Mouse (Mus musculus): ENCODE results near the gene Kcnq1. TPM values are rescaled to one million over a fixed set of nuclear protein-coding genes. Genes with fewer than 3 reads are reported as not detected.

Gene Kcnq1
- polyA plus RNA-seq, 1 experiment from 2014 or later, result 10.0 TPM

- Histone ChIP-seq H3K4me3 (replicated peaks; ENCODE audit: low read length) (no peak overlapping the region), H3K27me3 (ENCODE audit: control insufficient read depth, insufficient read depth, low read length) (no peaks in the 10 kb centered on the region), H3K4me2 (ENCODE audit: low read depth, low read length) (no peak overlapping the region), H3K9ac (ENCODE audit: low read length) (no peak overlapping the region), H3K36me3 (ENCODE audit: control insufficient read depth, insufficient read depth, low read length) (no peaks in the 10 kb centered on the region), H3K4me1 (ENCODE audit: control insufficient read depth, insufficient read depth, low read length) (peaks cover 28% of the 10 kb centered on the region; the same call in 1 of the 2 replicates), H3K27ac (ENCODE audit: low read length) (no peak overlapping the region), H3K9me3 (replicated peaks; ENCODE audit: control insufficient read depth, low read length) (no peaks in the 10 kb centered on the region)
- WGBS, result 80% methylated on average over 1 of the region's 1 CpGs
- ATAC-seq (ENCODE audit: insufficient read depth, low FRiP score), result no peak
These were observed 201.8 kb downstream of the Kcnq1 start for GRCm38 (mm10) chr7:143308001-143308400.

- no peaks in the 10 kb centered on the region for H3K9me3 ChIP-seq (replicated peaks; ENCODE audit: control insufficient read depth, low read length)
- H3K36me3 ChIP-seq (ENCODE audit: control insufficient read depth, insufficient read depth, low read length), result no peaks in the 10 kb centered on the region
- no peaks in the 10 kb centered on the region for H3K27me3 ChIP-seq (ENCODE audit: control insufficient read depth, insufficient read depth, low read length)
- H3K4me1 ChIP-seq (ENCODE audit: control insufficient read depth, insufficient read depth, low read length), result peaks cover 43% of the 10 kb centered on the region
- ATAC-seq (ENCODE audit: insufficient read depth, low FRiP score), result no peak
- no peak overlapping the region for H3K4me3 ChIP-seq (replicated peaks; ENCODE audit: low read length)
- H3K9ac ChIP-seq (ENCODE audit: low read length), result no peak overlapping the region
- peak overlapping the region; percentile 61 for H3K27ac ChIP-seq (ENCODE audit: low read length)
- WGBS, result 40% methylated on average over 3 of the region's 3 CpGs
- H3K4me2 ChIP-seq (ENCODE audit: low read depth, low read length), result no peak overlapping the region
These were observed 204.1 kb downstream of the Kcnq1 start for GRCm38 (mm10) chr7:143310311-143310710.

- Histone ChIP-seq H3K27ac (ENCODE audit: low read length) (peak overlapping the region; percentile 61), H3K9me3 (replicated peaks; ENCODE audit: control insufficient read depth, low read length) (no peaks in the 10 kb centered on the region), H3K27me3 (ENCODE audit: control insufficient read depth, insufficient read depth, low read length) (no peaks in the 10 kb centered on the region), H3K4me1 (ENCODE audit: control insufficient read depth, insufficient read depth, low read length) (peaks cover 40% of the 10 kb centered on the region), H3K36me3 (ENCODE audit: control insufficient read depth, insufficient read depth, low read length) (no peaks in the 10 kb centered on the region), H3K9ac (ENCODE audit: low read length) (no peak overlapping the region), H3K4me2 (ENCODE audit: low read depth, low read length) (no peak overlapping the region), H3K4me3 (replicated peaks; ENCODE audit: low read length) (no peak overlapping the region)
- 46% methylated on average over 8 of the region's 8 CpGs for WGBS
- ATAC-seq (ENCODE audit: insufficient read depth, low FRiP score), result peak; percentile 9; the same call in 1 of the 2 replicates
These were observed 204.7 kb downstream of the Kcnq1 start for GRCm38 (mm10) chr7:143310847-143311246.

GRCm38 (mm10) chr7:143311471-143311870, 205.3 kb downstream of the Kcnq1 start:
- 84% methylated on average over 7 of the region's 7 CpGs for WGBS
- H3K4me3 ChIP-seq (replicated peaks; ENCODE audit: low read length), result no peak overlapping the region
- H3K27me3 ChIP-seq (ENCODE audit: control insufficient read depth, insufficient read depth, low read length), result no peaks in the 10 kb centered on the region
- ATAC-seq (ENCODE audit: insufficient read depth, low FRiP score), result no peak
- H3K4me1 ChIP-seq (ENCODE audit: control insufficient read depth, insufficient read depth, low read length), result peaks cover 39% of the 10 kb centered on the region
- no peak overlapping the region for H3K9ac ChIP-seq (ENCODE audit: low read length)
- H3K4me2 ChIP-seq (ENCODE audit: low read depth, low read length), result no peak overlapping the region
- H3K9me3 ChIP-seq (replicated peaks; ENCODE audit: control insufficient read depth, low read length), result no peaks in the 10 kb centered on the region
- H3K36me3 ChIP-seq (ENCODE audit: control insufficient read depth, insufficient read depth, low read length), result no peaks in the 10 kb centered on the region
- H3K27ac ChIP-seq (ENCODE audit: low read length), result peak overlapping the region; percentile 61; the same call in 1 of the 2 replicates

GRCm38 (mm10) chr7:143313572-143314319, 207.6 kb downstream of the Kcnq1 start:
- peaks cover 39% of the 10 kb centered on the region for H3K4me1 ChIP-seq (ENCODE audit: control insufficient read depth, insufficient read depth, low read length)
- H3K27me3 ChIP-seq (ENCODE audit: control insufficient read depth, insufficient read depth, low read length), result no peaks in the 10 kb centered on the region
- peak overlapping the region; percentile 91 for H3K27ac ChIP-seq (ENCODE audit: low read length)
- WGBS, result 34% methylated on average over 11 of the region's 11 CpGs
- no peak overlapping the region for H3K4me2 ChIP-seq (ENCODE audit: low read depth, low read length)
- H3K36me3 ChIP-seq (ENCODE audit: control insufficient read depth, insufficient read depth, low read length), result no peaks in the 10 kb centered on the region
- peak; percentile 90 for ATAC-seq (ENCODE audit: insufficient read depth, low FRiP score)
- no peak overlapping the region for H3K4me3 ChIP-seq (replicated peaks; ENCODE audit: low read length)
- H3K9ac ChIP-seq (ENCODE audit: low read length), result peak overlapping the region; percentile 27; the same call in 1 of the 2 replicates
- no peaks in the 10 kb centered on the region for H3K9me3 ChIP-seq (replicated peaks; ENCODE audit: control insufficient read depth, low read length)

- no peak overlapping the region for H3K4me3 ChIP-seq (replicated peaks; ENCODE audit: low read length)
- 53% methylated on average over 5 of the region's 5 CpGs for whole genome bisulfite sequencing
- H3K36me3 ChIP-seq (ENCODE audit: control insufficient read depth, insufficient read depth, low read length), result no peaks in the 10 kb centered on the region
- no peak overlapping the region for H3K4me2 ChIP-seq (ENCODE audit: low read depth, low read length)
- no peaks in the 10 kb centered on the region for H3K27me3 ChIP-seq (ENCODE audit: control insufficient read depth, insufficient read depth, low read length)
- no peak overlapping the region for H3K27ac ChIP-seq (ENCODE audit: low read length)
- no peak for ATAC-seq (ENCODE audit: insufficient read depth, low FRiP score)
- no peaks in the 10 kb centered on the region for H3K9me3 ChIP-seq (replicated peaks; ENCODE audit: control insufficient read depth, low read length)
- H3K9ac ChIP-seq (ENCODE audit: low read length), result no peak overlapping the region
- peaks cover 23% of the 10 kb centered on the region for H3K4me1 ChIP-seq (ENCODE audit: control insufficient read depth, insufficient read depth, low read length)
These were observed 212.3 kb downstream of the Kcnq1 start for GRCm38 (mm10) chr7:143318512-143318911.

GRCm38 (mm10) chr7:143320367-143320766, 214.2 kb downstream of the Kcnq1 start:
- Histone ChIP-seq H3K4me3 (replicated peaks; ENCODE audit: low read length) (no peak overlapping the region), H3K27me3 (ENCODE audit: control insufficient read depth, insufficient read depth, low read length) (no peaks in the 10 kb centered on the region), H3K4me1 (ENCODE audit: control insufficient read depth, insufficient read depth, low read length) (peaks cover 13% of the 10 kb centered on the region), H3K27ac (ENCODE audit: low read length) (peak overlapping the region; percentile 52), H3K36me3 (ENCODE audit: control insufficient read depth, insufficient read depth, low read length) (no peaks in the 10 kb centered on the region), H3K9me3 (replicated peaks; ENCODE audit: control insufficient read depth, low read length) (no peaks in the 10 kb centered on the region), H3K9ac (ENCODE audit: low read length) (no peak overlapping the region), H3K4me2 (ENCODE audit: low read depth, low read length) (no peak overlapping the region)
- 0 out of 2 replicates have a peak, but pooled peaks have one; percentile 37 for ATAC-seq (ENCODE audit: insufficient read depth, low FRiP score)
- WGBS, result 26% methylated on average over 8 of the region's 8 CpGs

GRCm38 (mm10) chr7:143325051-143325450, 218.9 kb downstream of the Kcnq1 start:
- Histone ChIP-seq H3K4me3 (replicated peaks; ENCODE audit: low read length) (no peak overlapping the region), H3K4me1 (ENCODE audit: control insufficient read depth, insufficient read depth, low read length) (peaks cover 11% of the 10 kb centered on the region), H3K4me2 (ENCODE audit: low read depth, low read length) (no peak overlapping the region), H3K27me3 (ENCODE audit: control insufficient read depth, insufficient read depth, low read length) (no peaks in the 10 kb centered on the region), H3K36me3 (ENCODE audit: control insufficient read depth, insufficient read depth, low read length) (no peaks in the 10 kb centered on the region), H3K9ac (ENCODE audit: low read length) (peak overlapping the region; percentile 60), H3K27ac (ENCODE audit: low read length) (no peak overlapping the region; the same call in 1 of the 2 replicates), H3K9me3 (replicated peaks; ENCODE audit: control insufficient read depth, low read length) (no peaks in the 10 kb centered on the region)
- no peak for ATAC-seq (ENCODE audit: insufficient read depth, low FRiP score)
- WGBS, result 55% methylated on average over 16 of the region's 16 CpGs

- WGBS, result 77% methylated on average over 18 of the region's 18 CpGs
- no peaks in the 10 kb centered on the region for H3K36me3 ChIP-seq (ENCODE audit: control insufficient read depth, insufficient read depth, low read length)
- no peak for ATAC-seq (ENCODE audit: insufficient read depth, low FRiP score)
These were observed 222.2 kb downstream of the Kcnq1 start for GRCm38 (mm10) chr7:143328185-143328915.

More at GRCm38 (mm10) chr7:143328185-143328915, 222.2 kb downstream of the Kcnq1 start:
- no peak overlapping the region for H3K4me2 ChIP-seq (ENCODE audit: low read depth, low read length)
- H3K9ac ChIP-seq (ENCODE audit: low read length), result no peak overlapping the region
- no peaks in the 10 kb centered on the region for H3K9me3 ChIP-seq (replicated peaks; ENCODE audit: control insufficient read depth, low read length)
- H3K4me3 ChIP-seq (replicated peaks; ENCODE audit: low read length), result no peak overlapping the region
- peaks cover 10% of the 10 kb centered on the region for H3K4me1 ChIP-seq (ENCODE audit: control insufficient read depth, insufficient read depth, low read length)
- H3K27ac ChIP-seq (ENCODE audit: low read length), result no peak overlapping the region
- H3K27me3 ChIP-seq (ENCODE audit: control insufficient read depth, insufficient read depth, low read length), result no peaks in the 10 kb centered on the region
